Mouse (Mus musculus): ENCODE results near the gene Zfp970.
"Not testable (repeated sequence)": the region's sequence is repeated elsewhere in the genome, so short reads cannot be mapped to it uniquely, and the experiment has no call there.

GRCm38 (mm10) chr2:177511381-177511780 lies 46.8 kb downstream of the Zfp970 start:
- TF ChIP-seq TAL1, GATA1 (IDR thresholded peaks at IDR 0.05; ENCODE audit: low read length): not testable (repeated sequence)
